Mouse (Mus musculus): Measurements from ENCODE around the gene Mta1. TPM values are rescaled to one million over a fixed set of nuclear protein-coding genes. Genes with fewer than 3 reads are reported as not detected.

The Mta1 gene
- total and polyA plus RNA-seq, 3 experiments: 48.5 to 489 (median 277) TPM

- TF ChIP-seq TAL1 (conservative IDR thresholded peaks at IDR 0.05; ENCODE audit: low read depth, low read length) (no peak), GATA1 (IDR thresholded peaks at IDR 0.05; ENCODE audit: borderline replicate concordance, low read length) (no peak), CTCF (IDR thresholded peaks at IDR 0.05; ENCODE audit: low read depth, low read length) (no peak), POLR2AphosphoS5 (IDR thresholded peaks at IDR 0.05; ENCODE audit: insufficient replicate concordance, low read depth, low read length) (no peak), GATA2 (IDR thresholded peaks at IDR 0.05; ENCODE audit: borderline replicate concordance, low read depth, low read length) (no peak)
- H3K4me1 ChIP-seq (ENCODE audit: insufficient read depth, low read depth, low read length): peaks cover 55% of the 10 kb centered on the region
- DNase-seq (ENCODE audit: low spot score) (peak; percentile 55), ATAC-seq (ENCODE audit: extremely low read depth, insufficient number of reproducible peaks, low FRiP score, poor library complexity, severe bottlenecking) (no peak)
- H3K36me3 ChIP-seq (replicated peaks): peaks cover 58% of the 10 kb centered on the region
- H3K9me3 ChIP-seq (replicated peaks): no peaks in the 10 kb centered on the region
- peaks cover 2% of the 10 kb centered on the region; the same call in 1 of the 2 replicates for H3K27me3 ChIP-seq (ENCODE audit: insufficient read depth, low read length)
- peak overlapping the region; percentile 75 for H3K4me3 ChIP-seq (ENCODE audit: low read depth, low read length)
Observed at GRCm38 (mm10) chr12:113156540-113156929, 58.5 kb downstream of the Mta1 start.

DNA sequence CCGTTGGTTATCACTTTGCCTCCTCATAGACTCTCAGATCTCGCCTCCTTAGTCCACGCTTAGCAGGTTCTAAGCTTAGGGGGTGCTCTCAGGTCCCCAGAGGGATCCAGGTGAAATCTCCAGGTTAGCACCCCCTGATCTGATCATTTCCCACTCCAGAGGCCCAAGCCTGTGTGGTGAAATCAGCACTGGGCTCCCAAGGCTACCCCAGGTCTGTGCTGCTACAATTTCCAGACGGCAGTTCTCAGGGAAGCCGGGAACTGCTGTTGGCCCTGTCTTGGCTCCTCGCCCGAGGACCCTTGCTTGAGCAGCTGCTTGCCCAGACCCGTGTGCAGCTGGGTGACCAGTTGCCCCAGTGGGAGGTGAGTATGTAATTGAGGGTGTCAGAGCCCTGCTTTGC, 58.9 kb downstream of the Mta1 start:
- Histone ChIP-seq H3K4me1 (ENCODE audit: insufficient read depth, low read depth, low read length) (peaks cover 51% of the 10 kb centered on the region), H3K27me3 (ENCODE audit: insufficient read depth, low read length) (no peaks in the 10 kb centered on the region; the same call in 1 of the 2 replicates), H3K9me3 (replicated peaks) (no peaks in the 10 kb centered on the region), H3K4me3 (ENCODE audit: low read depth, low read length) (peak overlapping the region; percentile 75), H3K36me3 (replicated peaks) (peaks cover 62% of the 10 kb centered on the region)
- TF ChIP-seq GATA2 (IDR thresholded peaks at IDR 0.05; ENCODE audit: borderline replicate concordance, low read depth, low read length) (no peak), TAL1 (conservative IDR thresholded peaks at IDR 0.05; ENCODE audit: low read depth, low read length) (no peak), CTCF (IDR thresholded peaks at IDR 0.05; ENCODE audit: low read depth, low read length) (no peak), POLR2AphosphoS5 (IDR thresholded peaks at IDR 0.05; ENCODE audit: insufficient replicate concordance, low read depth, low read length) (no peak), GATA1 (IDR thresholded peaks at IDR 0.05; ENCODE audit: borderline replicate concordance, low read length) (no peak)
- no peak for DNase-seq (ENCODE audit: low spot score)
- ATAC-seq (ENCODE audit: extremely low read depth, insufficient number of reproducible peaks, low FRiP score, poor library complexity, severe bottlenecking): no peak

- H3K4me3 ChIP-seq (ENCODE audit: low read depth, low read length): peak overlapping the region; percentile 21; the same call in 1 of the 2 replicates
Observed at GRCm38 (mm10) chr12:113157521-113157920, 59.4 kb downstream of the Mta1 start.

DNA sequence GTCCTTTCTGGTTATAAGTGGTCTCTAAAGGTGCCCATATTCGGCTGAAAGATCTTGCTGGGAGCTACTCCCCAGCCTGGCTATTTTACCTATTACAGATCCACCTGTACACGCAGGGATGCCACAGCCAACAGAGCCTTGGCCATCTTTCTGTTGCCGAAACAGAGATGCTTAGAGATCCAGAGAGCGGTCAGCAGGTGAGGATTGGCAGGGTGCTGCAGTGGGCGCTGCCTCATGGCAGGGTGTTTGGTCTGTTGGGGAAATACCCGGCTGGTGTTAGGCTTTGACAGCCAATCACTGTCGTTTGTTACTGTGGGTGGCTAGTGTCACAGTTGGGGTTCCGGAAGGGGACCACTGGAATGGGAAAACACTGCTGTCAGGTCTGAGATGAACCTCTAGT, 59.9 kb downstream of the Mta1 start:
- Histone ChIP-seq H3K4me1 (ENCODE audit: insufficient read depth, low read depth, low read length) (peaks cover 41% of the 10 kb centered on the region), H3K4me3 (ENCODE audit: low read depth, low read length) (no peak overlapping the region), H3K9me3 (replicated peaks) (no peaks in the 10 kb centered on the region), H3K36me3 (replicated peaks) (peaks cover 71% of the 10 kb centered on the region), H3K27me3 (ENCODE audit: insufficient read depth, low read length) (no peaks in the 10 kb centered on the region)
- TF ChIP-seq GATA2 (IDR thresholded peaks at IDR 0.05; ENCODE audit: borderline replicate concordance, low read depth, low read length) (no peak), POLR2AphosphoS5 (IDR thresholded peaks at IDR 0.05; ENCODE audit: insufficient replicate concordance, low read depth, low read length) (no peak), GATA1 (IDR thresholded peaks at IDR 0.05; ENCODE audit: borderline replicate concordance, low read length) (no peak), TAL1 (conservative IDR thresholded peaks at IDR 0.05; ENCODE audit: low read depth, low read length) (no peak), CTCF (IDR thresholded peaks at IDR 0.05; ENCODE audit: low read depth, low read length) (no peak)
- ATAC-seq (ENCODE audit: extremely low read depth, insufficient number of reproducible peaks, low FRiP score, poor library complexity, severe bottlenecking) (no peak), DNase-seq (ENCODE audit: low spot score) (no peak)

More at GRCm38 (mm10) chr12:113157521-113157920, 59.4 kb downstream of the Mta1 start:
- Histone ChIP-seq H3K36me3 (replicated peaks) (peaks cover 67% of the 10 kb centered on the region), H3K4me1 (ENCODE audit: insufficient read depth, low read depth, low read length) (peaks cover 45% of the 10 kb centered on the region), H3K27me3 (ENCODE audit: insufficient read depth, low read length) (no peaks in the 10 kb centered on the region), H3K9me3 (replicated peaks) (no peaks in the 10 kb centered on the region)
- ATAC-seq (ENCODE audit: extremely low read depth, insufficient number of reproducible peaks, low FRiP score, poor library complexity, severe bottlenecking): no peak
- no peak for DNase-seq (ENCODE audit: low spot score)
- no peak for TF ChIP-seq POLR2AphosphoS5 (IDR thresholded peaks at IDR 0.05; ENCODE audit: insufficient replicate concordance, low read depth, low read length)
- TF ChIP-seq CTCF (IDR thresholded peaks at IDR 0.05; ENCODE audit: low read depth, low read length): 0 out of 2 replicates have a peak, but pooled peaks have one; percentile 2

GRCm38 (mm10) chr12:113163561-113164006, 65.5 kb downstream of the Mta1 start:
- Histone ChIP-seq H3K36me3 (replicated peaks) (peaks cover 62% of the 10 kb centered on the region), H3K4me1 (ENCODE audit: insufficient read depth, low read depth, low read length) (peaks cover 4% of the 10 kb centered on the region; the same call in 1 of the 2 replicates), H3K27me3 (ENCODE audit: insufficient read depth, low read length) (peaks cover 15% of the 10 kb centered on the region; the same call in 1 of the 2 replicates), H3K4me3 (ENCODE audit: low read depth, low read length) (no peak overlapping the region), H3K9me3 (replicated peaks) (no peaks in the 10 kb centered on the region)
- no peak for TF ChIP-seq GATA2 (IDR thresholded peaks at IDR 0.05; ENCODE audit: borderline replicate concordance, low read depth, low read length)
- no peak for TF ChIP-seq TAL1 (conservative IDR thresholded peaks at IDR 0.05; ENCODE audit: low read depth, low read length)
- TF ChIP-seq GATA1 (IDR thresholded peaks at IDR 0.05; ENCODE audit: borderline replicate concordance, low read length): no peak
- no peak for ATAC-seq (ENCODE audit: extremely low read depth, insufficient number of reproducible peaks, low FRiP score, poor library complexity, severe bottlenecking)
- no peak for DNase-seq (ENCODE audit: low spot score)

GRCm38 (mm10) chr12:113168031-113168536, 70.0 kb downstream of the Mta1 start:
- no peak for ATAC-seq (ENCODE audit: extremely low read depth, insufficient number of reproducible peaks, low FRiP score, poor library complexity, severe bottlenecking)
- Histone ChIP-seq H3K9me3 (replicated peaks) (no peaks in the 10 kb centered on the region), H3K4me3 (ENCODE audit: low read depth, low read length) (no peak overlapping the region), H3K27me3 (ENCODE audit: insufficient read depth, low read length) (peaks cover 15% of the 10 kb centered on the region; the same call in 1 of the 2 replicates), H3K36me3 (replicated peaks) (peaks cover 20% of the 10 kb centered on the region), H3K4me1 (ENCODE audit: insufficient read depth, low read depth, low read length) (peaks cover 4% of the 10 kb centered on the region; the same call in 1 of the 2 replicates)
- no peak for DNase-seq (ENCODE audit: low spot score)
- TF ChIP-seq GATA2 (IDR thresholded peaks at IDR 0.05; ENCODE audit: borderline replicate concordance, low read depth, low read length) (no peak), GATA1 (IDR thresholded peaks at IDR 0.05; ENCODE audit: borderline replicate concordance, low read length) (no peak), TAL1 (conservative IDR thresholded peaks at IDR 0.05; ENCODE audit: low read depth, low read length) (no peak), POLR2AphosphoS5 (IDR thresholded peaks at IDR 0.05; ENCODE audit: insufficient replicate concordance, low read depth, low read length) (no peak), CTCF (IDR thresholded peaks at IDR 0.05; ENCODE audit: low read depth, low read length) (no peak)
